ENCODE assay signal across 11 mouse cellular contexts in genomic region chr5:74252672-74253286, GRCm38 (mm10). TPM values are rescaled to one million over a fixed set of nuclear protein-coding genes. Genes with fewer than 3 reads are reported as not detected.
DNase-seq lines count a peak whose midpoint lies in the region; ATAC-seq and TF ChIP-seq lines count a peak whose summit lies in the region.
"Had no signal": no experiment of that assay in that cellular context is flagged by ENCODE, and none has a peak within 500 bp of the region (broad histone marks: within the 10 kb centered on the region; RNA-seq: fewer than 3 reads in every experiment).

No protein-coding gene starts in this region.

- no peak for TF ChIP-seq CTCF in forebrain, postnatal 0 days (IDR thresholded peaks at IDR 0.05; ENCODE audit: low read depth)

- H3K36me3 ChIP-seq in forebrain, postnatal 0 days (ENCODE audit: insufficient read depth): no peaks in the 10 kb centered on the region
- H3K36me3 ChIP-seq in limb, embryonic 15.5 days: no peaks in the 10 kb centered on the region
- H3K36me3 ChIP-seq: limb, embryonic 13.5 days; midbrain, embryonic 15.5 days had no signal

- no peaks in the 10 kb centered on the region for H3K27me3 ChIP-seq in forebrain, postnatal 0 days (ENCODE audit: insufficient read depth, low read length)
- H3K27me3 ChIP-seq in limb, embryonic 15.5 days: no peaks in the 10 kb centered on the region
- H3K27me3 ChIP-seq: limb, embryonic 13.5 days; midbrain, embryonic 15.5 days had no signal

- no peak overlapping the region for H3K4me2 ChIP-seq in forebrain, postnatal 0 days (ENCODE audit: low read depth)
- H3K4me2 ChIP-seq in limb, embryonic 15.5 days: no peak overlapping the region
- H3K4me2 ChIP-seq: limb, embryonic 13.5 days; midbrain, embryonic 15.5 days had no signal

- no peak overlapping the region for H3K27ac ChIP-seq in forebrain, postnatal 0 days (ENCODE audit: low read depth, low read length)
- H3K27ac ChIP-seq in limb, embryonic 15.5 days: 0 out of 2 replicates have a peak overlapping the region, but pooled peaks have one; percentile 12
- H3K27ac ChIP-seq: limb, embryonic 13.5 days; midbrain, embryonic 15.5 days had no signal

- no peaks in the 10 kb centered on the region for H3K9me3 ChIP-seq in forebrain, postnatal 0 days (ENCODE audit: low read length)
- no peaks in the 10 kb centered on the region for H3K9me3 ChIP-seq in limb, embryonic 15.5 days
- H3K9me3 ChIP-seq: limb, embryonic 13.5 days; midbrain, embryonic 15.5 days had no signal

- no peaks in the 10 kb centered on the region for H3K4me1 ChIP-seq in forebrain, postnatal 0 days (ENCODE audit: insufficient read depth)
- peaks cover 27% of the 10 kb centered on the region for H3K4me1 ChIP-seq in limb, embryonic 15.5 days
- H3K4me1 ChIP-seq: midbrain, embryonic 15.5 days had no signal

- no peak overlapping the region for H3K4me3 ChIP-seq in forebrain, postnatal 0 days (ENCODE audit: low read depth, low read length)
- no peak overlapping the region for H3K4me3 ChIP-seq in limb, embryonic 15.5 days
- H3K4me3 ChIP-seq: limb, embryonic 13.5 days; midbrain, embryonic 15.5 days had no signal

- intact Hi-C loops in gastrocnemius, postnatal 36 days (cut with DNase I): no loop called here

- peak; percentile 70 to 85 for DNase-seq in layer of hippocampus, adult 18-20 months (ENCODE audit: low spot score in 2 of 2)
- no peak for DNase-seq in layer of hippocampus, postnatal 25 days (ENCODE audit: extremely low spot score in 1 of 2, low spot score in 1 of 2)
- DNase-seq in cerebellum, adult 8-10 months: peak; percentile 81
- DNase-seq in forebrain, postnatal 0 days: peak; percentile 32
- no peak for DNase-seq in kidney, postnatal 10 days
- no peak for DNase-seq in gastrocnemius, postnatal 36 days
- DNase-seq: heart, postnatal 4 days had no signal

- H3K9ac ChIP-seq in forebrain, postnatal 0 days: no peak overlapping the region
- no peak overlapping the region for H3K9ac ChIP-seq in limb, embryonic 15.5 days
- H3K9ac ChIP-seq: midbrain, embryonic 15.5 days had no signal

- peak; percentile 63 for ATAC-seq in forebrain, postnatal 0 days
- no peak for ATAC-seq in limb, embryonic 15.5 days (ENCODE audit: insufficient number of reproducible peaks, low FRiP score, low TSS enrichment, low read depth)
- ATAC-seq in megakaryocyte, adult 5-6 weeks (ENCODE audit: poor library complexity, severe bottlenecking): no peak
- ATAC-seq: midbrain, embryonic 15.5 days had no signal

- WGBS in forebrain, postnatal 0 days: 74% methylated on average over 6 of the region's 6 CpGs
- 81% methylated on average over 6 of the region's 6 CpGs for WGBS in limb, embryonic 15.5 days

RNA-seq across cellular contexts. Expression of gene Rasl11b, which starts 57.7 kb away (rescaled TPM):
- 10 to 100 TPM; 67.4 to 83.8 TPM for total RNA-seq in layer of hippocampus, adult 18-20 months (2021)
- total RNA-seq in layer of hippocampus, postnatal 25 days (2021): 10 to 100 TPM; 64.9 to 77.2 TPM
- total RNA-seq in forebrain, postnatal 0 days (2014; rRNA removed): 7.7 and 8.4 TPM in 2 replicates
- polyA plus RNA-seq in forebrain, postnatal 0 days (2015; fragmentation: Nextera tagmentation; extraction: Ambion mirVana): 37.3 and 43.5 TPM in 2 replicates
- polyA plus RNA-seq in limb, embryonic 15.5 days (2015; fragmentation: Nextera tagmentation; extraction: Ambion mirVana): 126 and 133 TPM in 2 replicates
- 1 to 10 TPM; 2.4 to 4.0 TPM for total RNA-seq in gastrocnemius, postnatal 36 days (2021)
- total RNA-seq in megakaryocyte, adult 5-6 weeks (2015): 2.0 and 2.1 TPM in 2 replicates
- 0.98 and 1.0 TPM in 2 replicates for total RNA-seq in megakaryocyte, adult 5-6 weeks (2017)

Comparison
In these comparisons a context has a peak if more than half of its experiments do, and no peak if none do; other contexts are left out.
1. DNase-seq: peak in layer of hippocampus, adult 18-20 months (2 of 2), cerebellum, adult 8-10 months (single experiment) and forebrain, postnatal 0 days (single experiment); none in layer of hippocampus, postnatal 25 days (0 of 2), kidney, postnatal 10 days (single experiment) and gastrocnemius, postnatal 36 days (0 of 2).